Mouse (Mus musculus) CD4-positive, CD25-positive, alpha-beta regulatory T cell, adult 9 weeks (primary cell): Measurements from ENCODE around the gene Rgs17. TPM values are rescaled to one million over a fixed set of nuclear protein-coding genes. Genes with fewer than 3 reads are reported as not detected.

Source experiments
- polyA plus RNA-seq: library from polyadenylated mRNA; unstranded; fragments of 100-300 nt; shearing (Covaris generic); gene quantifications from one replicate; pipeline ENCODE4 v1.2.1, GENCODE M21; 2017

Gene Rgs17
- polyA plus RNA-seq, result not detected

GRCm38 (mm10) chr10:5922294-5922828 is at the start of gene Rgs17:
Gene Rgs17 (minus strand): TSS chr10:5922400.

GRCm38 (mm10) chr10:5823740-5824491 is 98.3 kb downstream of the Rgs17 start, which contains the start of gene Mtrf1l:
Gene Mtrf1l (minus strand): TSS chr10:5823910.

GRCm38 (mm10) chr10:5805243-5805730 is 116.9 kb downstream of the Rgs17 start, which contains the start of gene Fbxo5:
Gene Fbxo5 (minus strand): TSS chr10:5805600.

Other genes starting within 250 kb of the Rgs17 start
- 17.7 TPM for gene Fbxo5, start 116.8 kb downstream of the Rgs17 start, polyA plus RNA-seq
- gene Mtrf1l, start 98.5 kb downstream of the Rgs17 start, polyA plus RNA-seq, result 4.9 TPM